Mouse (Mus musculus): ENCODE results near the gene Jarid2. TPM values are rescaled to one million over a fixed set of nuclear protein-coding genes. Genes with fewer than 3 reads are reported as not detected.
A peak's percentile ranks its signal among the peaks of the same experiment; 100 is the strongest.

Jarid2 gene
- polyA plus RNA-seq, 1 experiment from 2014 or later = 12.2 TPM

DNA sequence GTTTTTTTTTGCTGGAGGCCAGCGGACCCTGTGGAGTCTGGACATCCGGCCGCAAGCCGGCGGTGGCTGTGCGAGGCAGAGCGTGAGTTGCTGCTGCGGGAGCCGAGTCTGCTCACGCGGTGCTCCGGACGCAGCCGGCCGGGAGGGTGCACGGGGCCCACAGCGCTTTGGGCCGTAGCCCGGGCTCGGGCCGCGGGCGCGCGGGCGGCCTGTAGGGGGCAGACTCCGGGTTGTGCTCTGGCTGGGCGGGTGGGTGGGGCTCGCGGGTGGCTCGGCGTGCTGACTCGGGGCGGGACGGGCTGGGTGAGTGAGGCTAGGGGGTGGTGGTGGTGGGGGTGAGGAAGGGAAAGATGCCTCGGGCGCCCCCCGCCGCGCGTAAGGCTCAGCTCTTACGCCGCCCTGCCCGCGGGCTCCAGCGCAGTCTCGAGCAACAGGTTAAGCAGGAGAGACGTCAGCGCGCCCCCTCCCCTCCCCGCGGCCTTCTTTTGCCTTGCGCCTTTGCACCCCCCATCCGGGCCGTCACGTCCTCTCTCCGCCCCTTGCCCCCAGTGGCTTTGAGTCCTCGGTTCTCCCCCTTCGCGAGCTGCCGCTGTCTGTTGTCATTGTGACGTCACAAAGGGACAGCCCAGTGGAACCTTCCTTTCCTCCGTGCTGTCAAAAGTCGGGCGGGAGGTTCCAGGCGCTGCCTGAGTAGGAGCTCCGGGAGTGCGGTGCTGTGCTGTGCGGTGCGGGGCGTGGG, 4.3 kb downstream of the Jarid2 start:
- Histone ChIP-seq H3K4me1 (ENCODE audit: control insufficient read depth, low read depth, low read length) (peaks cover 25% of the 10 kb centered on the region), H3K36me3 (ENCODE audit: control insufficient read depth, insufficient read depth) (no peaks in the 10 kb centered on the region), H3K9ac (ENCODE audit: low read depth, low read length) (peak overlapping the region; percentile 95), H3K4me2 (ENCODE audit: low read depth, low read length) (peak overlapping the region; percentile 97), H3K27me3 (ENCODE audit: control insufficient read depth, insufficient read depth, low read depth, low read length) (no peaks in the 10 kb centered on the region), H3K27ac (ENCODE audit: low read length) (peak overlapping the region; percentile 89), H3K9me3 (replicated peaks; ENCODE audit: control insufficient read depth, low read length) (no peaks in the 10 kb centered on the region), H3K4me3 (ENCODE audit: low read depth, low read length) (peak overlapping the region; percentile 85)
- peak; percentile 58 for ATAC-seq (ENCODE audit: low read depth)
- under 1% methylated on average over 59 of the region's 71 CpGs for WGBS (ENCODE audit: insufficient replicate concordance)

DNA sequence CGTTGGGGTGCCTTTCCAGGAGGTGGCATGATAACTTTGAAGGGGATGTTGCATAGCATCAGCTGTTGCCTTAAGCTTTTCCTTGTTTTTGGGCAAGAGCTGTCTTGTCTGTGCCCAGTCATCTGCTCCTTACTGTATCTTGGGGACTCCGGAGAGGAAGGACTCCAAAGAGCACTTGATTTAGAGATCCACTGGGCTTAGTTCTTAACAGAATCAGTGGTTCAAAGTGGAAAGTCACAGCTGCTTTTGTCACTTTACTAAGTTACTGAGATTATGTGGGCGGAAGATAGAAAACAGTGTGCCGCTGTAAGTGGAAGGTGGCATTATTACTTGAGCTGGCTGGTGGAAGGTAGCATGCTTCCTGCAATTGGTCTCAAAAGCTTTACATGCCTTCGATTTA, 5.2 kb downstream of the Jarid2 start:
- Histone ChIP-seq H3K27me3 (ENCODE audit: control insufficient read depth, insufficient read depth, low read depth, low read length) (no peaks in the 10 kb centered on the region), H3K4me3 (ENCODE audit: low read depth, low read length) (peak overlapping the region; percentile 85), H3K36me3 (ENCODE audit: control insufficient read depth, insufficient read depth) (no peaks in the 10 kb centered on the region), H3K9me3 (replicated peaks; ENCODE audit: control insufficient read depth, low read length) (no peaks in the 10 kb centered on the region), H3K27ac (ENCODE audit: low read length) (peak overlapping the region; percentile 89), H3K4me2 (ENCODE audit: low read depth, low read length) (peak overlapping the region; percentile 97), H3K9ac (ENCODE audit: low read depth, low read length) (no peak overlapping the region; the same call in 1 of the 2 replicates), H3K4me1 (ENCODE audit: control insufficient read depth, low read depth, low read length) (peaks cover 20% of the 10 kb centered on the region)
- no peak for ATAC-seq (ENCODE audit: low read depth)
- 73% methylated on average over 5 of the region's 5 CpGs for WGBS (ENCODE audit: insufficient replicate concordance)

DNA sequence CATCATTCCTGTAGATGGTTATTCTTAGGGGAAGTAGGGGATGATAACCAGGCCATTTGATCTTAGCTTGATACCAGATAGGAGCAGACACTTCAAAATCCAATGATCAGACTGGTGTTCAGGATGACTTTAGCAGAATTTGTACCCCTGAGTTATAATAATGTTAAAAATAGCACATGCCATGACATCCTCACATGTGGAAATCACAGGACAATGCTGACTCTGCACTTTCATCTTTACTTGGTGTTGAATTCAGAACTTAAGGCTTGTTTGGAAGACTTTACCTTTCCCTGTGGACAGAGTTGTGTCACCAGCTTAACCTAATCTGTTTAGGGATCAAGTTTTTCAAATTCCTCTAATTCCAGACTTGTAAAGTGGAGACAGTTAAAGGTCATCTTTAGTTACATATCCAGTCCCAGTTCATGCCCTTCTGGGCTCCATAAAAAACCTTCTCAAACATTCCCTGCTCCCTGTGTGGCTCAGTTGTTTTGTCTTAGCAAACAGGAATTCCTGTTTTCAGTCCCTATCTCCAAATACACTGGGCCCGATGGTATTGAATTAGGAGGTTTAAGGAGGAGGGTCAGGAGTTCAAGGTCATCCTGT, 5.9 kb downstream of the Jarid2 start:
- 58% methylated on average over 1 of the region's 1 CpGs for WGBS (ENCODE audit: insufficient replicate concordance)
- H3K9ac ChIP-seq (ENCODE audit: low read depth, low read length) = no peak overlapping the region
- no peak overlapping the region for H3K27ac ChIP-seq (ENCODE audit: low read length)
- peaks cover 18% of the 10 kb centered on the region for H3K4me1 ChIP-seq (ENCODE audit: control insufficient read depth, low read depth, low read length)
- no peaks in the 10 kb centered on the region for H3K36me3 ChIP-seq (ENCODE audit: control insufficient read depth, insufficient read depth)
- H3K27me3 ChIP-seq (ENCODE audit: control insufficient read depth, insufficient read depth, low read depth, low read length) = no peaks in the 10 kb centered on the region
- H3K4me2 ChIP-seq (ENCODE audit: low read depth, low read length) = no peak overlapping the region
- H3K9me3 ChIP-seq (replicated peaks; ENCODE audit: control insufficient read depth, low read length) = no peaks in the 10 kb centered on the region
- H3K4me3 ChIP-seq (ENCODE audit: low read depth, low read length) = no peak overlapping the region
- ATAC-seq (ENCODE audit: low read depth) = no peak

DNA sequence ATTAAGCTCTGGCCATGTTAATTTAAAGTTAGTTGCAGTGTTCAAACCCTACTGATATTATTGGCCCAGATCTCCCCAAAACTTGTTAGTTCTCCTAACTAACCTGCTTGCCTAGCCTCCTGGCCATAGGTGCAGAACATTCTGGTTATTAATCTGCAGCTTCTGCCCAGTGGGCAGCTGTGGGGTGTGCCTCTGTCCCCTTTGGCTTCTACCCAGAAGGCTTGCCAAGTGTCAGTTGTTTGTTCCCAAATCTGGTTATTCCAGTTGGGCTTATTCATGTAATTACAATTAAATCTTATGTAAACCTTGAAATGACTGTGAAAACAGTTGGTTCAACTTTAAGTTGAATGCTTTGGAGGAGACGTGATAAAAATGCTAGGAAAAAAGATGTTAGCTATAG, 8.0 kb downstream of the Jarid2 start:
- ATAC-seq (ENCODE audit: low read depth) = no peak
- 65% methylated on average over 1 of the region's 1 CpGs for WGBS (ENCODE audit: insufficient replicate concordance)
- no peak overlapping the region for H3K27ac ChIP-seq (ENCODE audit: low read length)

GRCm38 (mm10) chr13:44751780-44752179, 22.5 kb downstream of the Jarid2 start:
- H3K36me3 ChIP-seq (ENCODE audit: control insufficient read depth, insufficient read depth) = no peaks in the 10 kb centered on the region
- 83% methylated on average over 3 of the region's 3 CpGs for WGBS (ENCODE audit: insufficient replicate concordance)
- no peak for ATAC-seq (ENCODE audit: low read depth)

More for the DNA sequence above, 8.0 kb downstream of the Jarid2 start:
- no peak overlapping the region for H3K9ac ChIP-seq (ENCODE audit: low read depth, low read length)
- H3K4me3 ChIP-seq (ENCODE audit: low read depth, low read length) = no peak overlapping the region
- no peak overlapping the region for H3K4me2 ChIP-seq (ENCODE audit: low read depth, low read length)
- no peaks in the 10 kb centered on the region for H3K9me3 ChIP-seq (replicated peaks; ENCODE audit: control insufficient read depth, low read length)
- H3K36me3 ChIP-seq (ENCODE audit: control insufficient read depth, insufficient read depth) = no peaks in the 10 kb centered on the region
- no peaks in the 10 kb centered on the region for H3K27me3 ChIP-seq (ENCODE audit: control insufficient read depth, insufficient read depth, low read depth, low read length)
- H3K4me1 ChIP-seq (ENCODE audit: control insufficient read depth, low read depth, low read length) = peaks cover 18% of the 10 kb centered on the region

GRCm38 (mm10) chr13:44753206-44753605, 23.9 kb downstream of the Jarid2 start:
- ATAC-seq (ENCODE audit: low read depth) = no peak
- Histone ChIP-seq H3K4me3 (ENCODE audit: low read depth, low read length) (no peak overlapping the region), H3K4me2 (ENCODE audit: low read depth, low read length) (no peak overlapping the region), H3K36me3 (ENCODE audit: control insufficient read depth, insufficient read depth) (no peaks in the 10 kb centered on the region), H3K27me3 (ENCODE audit: control insufficient read depth, insufficient read depth, low read depth, low read length) (no peaks in the 10 kb centered on the region), H3K27ac (ENCODE audit: low read length) (no peak overlapping the region), H3K4me1 (ENCODE audit: control insufficient read depth, low read depth, low read length) (no peaks in the 10 kb centered on the region), H3K9me3 (replicated peaks; ENCODE audit: control insufficient read depth, low read length) (no peaks in the 10 kb centered on the region), H3K9ac (ENCODE audit: low read depth, low read length) (no peak overlapping the region)
- 61% methylated on average over 2 of the region's 2 CpGs for WGBS (ENCODE audit: insufficient replicate concordance)

More at GRCm38 (mm10) chr13:44751780-44752179, 22.5 kb downstream of the Jarid2 start:
- H3K9me3 ChIP-seq (replicated peaks; ENCODE audit: control insufficient read depth, low read length) = no peaks in the 10 kb centered on the region
- H3K4me3 ChIP-seq (ENCODE audit: low read depth, low read length) = no peak overlapping the region
- no peak overlapping the region for H3K4me2 ChIP-seq (ENCODE audit: low read depth, low read length)
- no peaks in the 10 kb centered on the region for H3K27me3 ChIP-seq (ENCODE audit: control insufficient read depth, insufficient read depth, low read depth, low read length)
- H3K27ac ChIP-seq (ENCODE audit: low read length) = no peak overlapping the region
- no peak overlapping the region for H3K9ac ChIP-seq (ENCODE audit: low read depth, low read length)
- peaks cover 3% of the 10 kb centered on the region; the same call in 1 of the 2 replicates for H3K4me1 ChIP-seq (ENCODE audit: control insufficient read depth, low read depth, low read length)

- H3K9me3 ChIP-seq (replicated peaks; ENCODE audit: control insufficient read depth, low read length) = no peaks in the 10 kb centered on the region
- no peak overlapping the region for H3K4me2 ChIP-seq (ENCODE audit: low read depth, low read length)
- no peak overlapping the region for H3K4me3 ChIP-seq (ENCODE audit: low read depth, low read length)
- ATAC-seq (ENCODE audit: low read depth) = no peak
- 63% methylated on average over 5 of the region's 5 CpGs for WGBS (ENCODE audit: insufficient replicate concordance)
- no peaks in the 10 kb centered on the region for H3K27me3 ChIP-seq (ENCODE audit: control insufficient read depth, insufficient read depth, low read depth, low read length)
- H3K27ac ChIP-seq (ENCODE audit: low read length) = no peak overlapping the region
- H3K36me3 ChIP-seq (ENCODE audit: control insufficient read depth, insufficient read depth) = no peaks in the 10 kb centered on the region
- no peak overlapping the region for H3K9ac ChIP-seq (ENCODE audit: low read depth, low read length)
- H3K4me1 ChIP-seq (ENCODE audit: control insufficient read depth, low read depth, low read length) = no peaks in the 10 kb centered on the region; the same call in 1 of the 2 replicates
Measured at GRCm38 (mm10) chr13:44755434-44755833, 26.2 kb downstream of the Jarid2 start.

GRCm38 (mm10) chr13:44758750-44759149, 29.5 kb downstream of the Jarid2 start:
- WGBS (ENCODE audit: insufficient replicate concordance) = 56% methylated on average over 1 of the region's 1 CpGs
- ATAC-seq (ENCODE audit: low read depth) = no peak
- Histone ChIP-seq H3K9ac (ENCODE audit: low read depth, low read length) (no peak overlapping the region), H3K4me1 (ENCODE audit: control insufficient read depth, low read depth, low read length) (peaks cover 3% of the 10 kb centered on the region), H3K4me2 (ENCODE audit: low read depth, low read length) (no peak overlapping the region), H3K4me3 (ENCODE audit: low read depth, low read length) (no peak overlapping the region), H3K27me3 (ENCODE audit: control insufficient read depth, insufficient read depth, low read depth, low read length) (no peaks in the 10 kb centered on the region), H3K36me3 (ENCODE audit: control insufficient read depth, insufficient read depth) (no peaks in the 10 kb centered on the region), H3K9me3 (replicated peaks; ENCODE audit: control insufficient read depth, low read length) (no peaks in the 10 kb centered on the region), H3K27ac (ENCODE audit: low read length) (no peak overlapping the region)

DNA sequence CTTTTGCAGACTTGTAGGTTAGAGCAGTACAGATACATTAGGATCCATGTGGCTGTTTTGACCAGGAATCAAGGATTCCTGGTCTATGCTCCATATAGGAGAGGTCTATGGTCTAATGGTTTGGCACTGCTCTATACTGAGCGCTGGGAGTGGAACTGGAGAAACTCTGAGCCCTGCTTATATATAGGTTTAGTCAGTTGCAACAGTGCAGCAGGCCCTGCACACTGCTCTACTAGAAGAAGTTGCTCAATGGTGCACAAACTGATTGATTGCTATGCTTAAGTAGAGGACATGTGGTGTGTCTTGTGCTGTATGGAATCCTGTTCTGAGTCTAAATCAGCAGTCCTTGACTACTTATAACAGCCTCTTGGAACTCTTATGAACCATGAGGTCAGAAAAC, 31.5 kb downstream of the Jarid2 start:
- Histone ChIP-seq H3K4me1 (ENCODE audit: control insufficient read depth, low read depth, low read length) (peaks cover 3% of the 10 kb centered on the region), H3K9me3 (replicated peaks; ENCODE audit: control insufficient read depth, low read length) (no peaks in the 10 kb centered on the region), H3K9ac (ENCODE audit: low read depth, low read length) (no peak overlapping the region), H3K27ac (ENCODE audit: low read length) (no peak overlapping the region), H3K4me2 (ENCODE audit: low read depth, low read length) (no peak overlapping the region), H3K27me3 (ENCODE audit: control insufficient read depth, insufficient read depth, low read depth, low read length) (no peaks in the 10 kb centered on the region), H3K4me3 (ENCODE audit: low read depth, low read length) (no peak overlapping the region), H3K36me3 (ENCODE audit: control insufficient read depth, insufficient read depth) (no peaks in the 10 kb centered on the region)
- ATAC-seq (ENCODE audit: low read depth) = 0 out of 2 replicates have a peak, but pooled peaks have one; percentile 16
- WGBS (ENCODE audit: insufficient replicate concordance) = 81% methylated on average over 1 of the region's 1 CpGs

All from liver, embryonic 16.5 days (tissue).